Mouse (Mus musculus) left cerebral cortex, adult 6 months (tissue): ENCODE measurements around the gene Syce2. TPM values are rescaled to one million over a fixed set of nuclear protein-coding genes. Genes with fewer than 3 reads are reported as not detected.

Experiments
- long read RNA-seq, 2 experiments: library from polyadenylated mRNA; unstranded; transcript quantifications; one replicate each; pipeline ENCODE4 v2.0.0; 2019 to 2020
- polyA plus RNA-seq: library from polyadenylated mRNA; unstranded; fragments of <200 nt; fragmentation: Nextera tagmentation; gene quantifications from 2 replicates; pipeline ENCODE4 v1.2.3, GENCODE M21; 2021

Gene Syce2
- 7.5 and 8.4 TPM in 2 replicates for polyA plus RNA-seq
- long read RNA-seq, experiment 1, partial matches to known transcripts: 1 of 4 reads
- long read RNA-seq, experiment 1, other reads (novel, unspliced or antisense): 0 of 4 reads
- long read RNA-seq, experiment 2, transcript Syce2-202 (5 exons, 1,686 nt): major isoform, 5 of 5 reads
- long read RNA-seq, experiment 2, partial matches to known transcripts: 0 of 5 reads
- long read RNA-seq, experiment 2, other reads (novel, unspliced or antisense): 0 of 5 reads

DNA sequence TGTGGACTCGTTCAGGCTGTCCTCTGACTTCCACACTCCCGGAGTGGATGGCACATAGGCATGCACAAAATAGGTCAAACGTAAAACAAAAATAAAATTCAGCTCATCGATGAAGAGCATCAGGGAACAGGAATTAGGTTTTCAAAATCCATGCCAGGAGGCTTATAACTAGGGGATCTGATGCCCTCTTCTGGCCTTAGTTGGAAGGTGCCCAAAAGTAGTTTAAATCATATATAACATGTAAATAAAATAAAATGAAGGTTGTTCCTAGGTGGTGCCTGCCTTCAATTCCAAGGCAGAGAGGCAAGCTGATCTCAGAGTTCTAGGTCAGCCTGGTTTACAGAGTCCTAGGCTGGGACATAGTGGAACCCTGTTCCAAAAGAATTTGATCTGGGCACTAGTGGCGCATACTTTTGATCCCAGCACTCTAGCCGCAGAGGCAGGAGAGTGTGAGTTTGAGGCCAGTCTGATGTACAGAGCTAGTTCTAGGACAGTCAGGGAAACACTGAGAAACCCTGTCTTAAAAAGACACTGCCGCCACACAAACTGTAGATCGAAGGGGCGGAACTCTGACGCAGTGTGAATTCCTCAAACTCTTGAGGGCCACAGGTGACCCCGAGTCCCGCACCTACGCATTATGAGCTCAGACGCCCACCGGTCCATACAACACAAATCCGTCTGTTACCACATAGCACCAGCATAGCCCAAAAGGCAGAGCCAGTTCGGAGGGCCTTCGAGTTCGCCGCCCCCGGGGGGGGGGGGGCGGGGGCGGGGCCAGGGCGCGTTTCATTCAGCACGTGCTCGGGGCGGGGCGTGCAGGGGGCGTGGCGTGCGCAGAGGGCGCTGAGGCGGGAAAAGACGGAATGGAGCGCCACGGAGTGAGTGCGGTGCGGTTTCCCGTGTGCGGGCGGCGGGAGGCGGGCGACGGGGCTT lies at the start of gene Syce2:
Syce2 (plus strand) TSS at position 736 of the 933 bp plus-strand sequence.

DNA sequence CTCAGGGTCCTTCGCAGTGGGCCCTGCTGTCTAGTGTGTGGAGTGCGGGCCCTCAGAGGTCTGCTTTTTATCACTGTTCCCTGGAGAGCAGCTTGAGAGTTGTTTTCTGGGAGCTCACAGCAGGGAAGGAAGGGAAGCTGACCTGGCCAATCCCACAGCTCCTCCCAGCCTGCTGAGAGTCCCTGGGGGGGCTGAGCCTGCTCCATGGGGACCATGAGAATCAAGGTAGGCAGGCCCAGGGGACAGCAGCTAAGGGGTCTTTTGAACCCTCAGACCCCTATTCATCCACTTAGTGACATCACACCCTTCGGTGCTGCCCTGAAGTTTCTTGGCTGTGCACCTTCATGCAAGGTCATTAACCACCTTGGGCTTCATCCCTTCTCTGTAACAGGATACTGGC lies 49.2 kb upstream of the Syce2 start, which contains the start of gene Dand5:
Dand5 (minus strand) TSS at position 101 of the 400 bp plus-strand sequence.

DNA sequence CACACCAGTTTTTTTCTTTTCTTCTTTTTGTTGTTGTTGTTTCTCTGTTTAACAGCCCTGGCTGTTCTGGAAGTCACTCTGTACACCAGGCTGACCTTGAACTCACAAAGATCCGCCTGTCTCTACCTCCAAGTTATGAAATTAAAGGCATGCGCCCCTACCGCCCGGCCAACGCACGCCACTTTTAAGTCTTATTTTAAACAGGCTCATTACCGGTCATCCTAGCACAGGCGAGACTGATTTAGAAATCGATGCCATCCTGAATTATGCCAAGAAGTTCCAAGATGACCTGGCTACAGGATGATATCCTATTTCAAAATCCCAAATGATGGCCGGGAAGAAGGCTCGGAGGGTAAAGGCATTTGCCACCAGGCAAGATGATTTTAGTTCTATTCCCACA lies 40.4 kb upstream of the Syce2 start, which contains the start of gene Gadd45gip1:
Gadd45gip1 (plus strand) TSS at position 33 of the 400 bp plus-strand sequence.

DNA sequence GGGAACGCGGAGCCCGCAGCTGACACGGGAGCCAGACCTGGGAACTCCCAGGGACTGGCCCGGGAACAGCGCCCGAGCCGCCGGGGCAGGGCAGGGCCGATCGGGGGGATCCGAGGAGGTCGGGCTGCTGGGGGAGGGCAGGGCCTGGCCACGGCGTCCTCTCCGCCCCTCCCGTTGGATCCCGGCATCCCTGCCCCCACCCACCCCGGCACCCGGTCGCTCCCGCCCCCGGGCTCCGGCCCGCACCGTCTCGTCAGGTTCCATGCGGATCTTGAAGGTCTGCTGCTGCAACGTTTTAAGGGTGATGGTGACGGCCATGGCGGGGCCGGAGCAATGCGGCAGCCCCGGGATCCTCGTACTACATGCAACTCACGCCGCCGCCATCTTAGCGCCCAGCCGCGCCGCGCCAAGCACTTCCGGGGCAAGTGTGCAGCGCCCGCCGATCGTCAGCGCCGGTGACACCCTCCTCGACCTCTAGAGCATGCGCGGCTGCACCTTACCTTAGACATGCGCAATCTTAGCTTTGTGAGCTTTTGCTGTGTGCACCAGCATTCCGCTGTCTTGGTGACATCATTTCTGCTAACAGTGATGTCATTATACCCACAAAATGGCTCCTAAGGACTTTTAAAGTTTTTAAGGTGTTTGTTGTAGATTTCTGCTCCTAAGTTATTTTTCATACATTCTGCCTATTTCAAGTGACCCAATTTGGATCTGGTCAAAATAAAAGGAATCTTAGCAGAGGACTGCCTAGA lies 31.5 kb upstream of the Syce2 start, which contains the start of gene Rad23a:
Rad23a (minus strand) TSS at position 418 of the 752 bp plus-strand sequence.

DNA sequence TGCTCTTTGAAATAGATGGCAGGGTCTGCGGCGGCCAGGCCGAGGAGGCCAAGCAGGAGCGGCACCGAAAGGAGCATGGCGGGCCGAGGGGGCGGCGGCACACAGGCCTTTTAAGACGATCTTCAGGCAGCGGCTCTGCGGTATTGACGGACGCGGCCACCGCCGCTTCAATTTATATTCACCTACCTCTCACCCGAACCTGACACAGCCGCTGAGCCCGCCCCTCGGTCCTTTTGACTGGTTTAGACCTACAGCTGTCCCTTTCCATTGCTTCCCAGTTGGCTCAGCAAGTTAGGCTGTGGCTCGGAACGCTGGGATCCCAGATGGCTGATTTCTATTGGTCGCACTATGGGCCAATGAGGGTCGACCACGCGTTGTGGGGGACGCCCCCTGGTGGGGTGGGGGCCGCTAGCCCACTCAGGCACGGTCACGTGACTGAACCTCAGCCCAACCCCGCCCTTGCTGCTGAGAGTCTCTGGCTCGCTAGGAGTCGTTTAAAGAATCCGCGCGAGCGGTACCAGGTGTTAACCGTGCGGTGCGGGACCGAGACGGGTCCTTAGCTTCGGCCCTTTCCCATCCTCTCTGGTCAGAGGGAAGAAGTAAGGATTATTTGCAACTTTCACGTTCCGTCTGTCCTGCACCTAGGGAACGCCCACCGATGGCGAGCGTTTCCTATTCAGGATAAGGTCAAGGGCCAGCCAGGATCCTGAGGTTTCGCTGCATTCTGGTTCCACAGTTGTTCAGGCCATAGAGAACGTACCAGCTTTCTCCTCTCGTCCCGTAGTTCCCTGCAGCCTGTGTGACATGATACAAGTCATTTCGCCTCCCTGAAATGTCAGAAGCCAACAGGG lies 25.0 kb upstream of the Syce2 start, which contains the start of gene Calr:
Calr (minus strand) TSS at position 213 of the 851 bp plus-strand sequence.

DNA sequence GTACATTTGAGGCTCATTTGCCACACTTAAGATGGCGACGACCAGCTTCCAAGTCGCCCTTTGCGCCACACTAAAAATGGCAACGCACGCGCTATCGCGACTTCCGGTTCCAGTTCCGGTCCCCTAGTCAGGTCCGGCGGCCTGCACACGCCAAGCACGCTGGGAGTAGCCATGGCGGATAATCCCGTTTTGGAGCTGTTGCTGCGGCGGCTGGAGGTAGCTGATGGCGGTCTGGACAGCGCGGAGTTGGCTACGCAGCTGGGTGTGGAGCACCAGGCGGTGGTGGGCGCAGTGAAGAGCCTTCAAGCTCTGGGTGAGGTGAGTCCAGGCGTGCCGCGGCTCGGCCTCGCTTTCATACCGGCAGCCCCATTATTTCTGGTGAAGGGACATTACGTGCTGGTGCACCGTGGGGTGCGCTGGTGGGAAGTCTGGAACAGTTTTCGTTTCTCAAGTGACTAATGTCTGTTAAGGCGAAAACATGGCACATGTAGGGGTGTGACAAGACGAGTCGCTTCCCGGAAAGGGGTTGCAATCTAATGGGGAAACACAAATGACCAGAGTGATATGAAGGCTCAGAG lies 15.0 kb upstream of the Syce2 start, which contains the start of gene Farsa:
Farsa (plus strand) TSS at position 126 of the 578 bp plus-strand sequence.

DNA sequence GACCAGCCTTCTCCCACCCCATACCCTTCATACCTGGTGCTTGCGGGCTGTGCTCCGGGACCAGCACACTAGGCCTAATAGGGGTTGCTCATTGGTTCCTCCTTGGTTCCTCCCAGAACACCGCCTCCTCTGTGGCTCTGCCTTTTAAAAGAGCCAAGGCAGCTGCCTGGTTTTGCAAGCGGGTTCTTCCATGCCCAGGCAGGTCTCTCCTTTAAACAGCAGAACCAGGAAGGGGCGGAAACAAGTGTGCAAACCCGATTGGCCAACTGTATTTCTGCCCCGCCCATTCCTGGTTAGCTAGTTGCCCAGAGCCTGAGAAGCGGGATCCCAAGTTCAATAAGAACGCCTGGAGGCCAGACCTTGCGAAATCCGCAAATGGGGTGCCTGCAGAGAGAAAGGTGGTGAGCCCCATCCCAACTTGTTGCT lies 21.8 kb downstream of the Syce2 start, which contains the start of gene Gcdh:
Gcdh (minus strand) TSS at position 213 of the 426 bp plus-strand sequence.

DNA sequence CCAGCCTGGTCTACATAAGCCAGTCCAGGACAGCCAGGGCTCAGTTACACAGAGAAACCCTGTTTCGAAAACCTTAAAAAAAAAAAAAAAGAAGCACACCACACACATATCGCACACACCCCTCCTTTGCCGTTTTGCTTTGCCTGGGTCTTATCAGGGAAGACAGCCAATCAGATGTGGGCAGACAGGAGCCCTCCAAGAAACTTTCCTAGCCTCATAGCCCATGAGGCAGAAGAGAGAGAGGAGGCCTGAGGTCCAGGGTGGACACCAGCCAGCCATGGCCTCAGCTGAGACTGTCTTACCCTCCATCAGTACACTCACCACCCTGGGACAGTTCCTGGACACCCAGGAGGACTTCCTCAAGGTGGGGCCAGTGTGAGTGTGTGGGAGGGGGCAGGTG lies 29.8 kb downstream of the Syce2 start, which contains the start of gene Klf1:
Klf1 (plus strand) TSS at position 177 of the 400 bp plus-strand sequence.

DNA sequence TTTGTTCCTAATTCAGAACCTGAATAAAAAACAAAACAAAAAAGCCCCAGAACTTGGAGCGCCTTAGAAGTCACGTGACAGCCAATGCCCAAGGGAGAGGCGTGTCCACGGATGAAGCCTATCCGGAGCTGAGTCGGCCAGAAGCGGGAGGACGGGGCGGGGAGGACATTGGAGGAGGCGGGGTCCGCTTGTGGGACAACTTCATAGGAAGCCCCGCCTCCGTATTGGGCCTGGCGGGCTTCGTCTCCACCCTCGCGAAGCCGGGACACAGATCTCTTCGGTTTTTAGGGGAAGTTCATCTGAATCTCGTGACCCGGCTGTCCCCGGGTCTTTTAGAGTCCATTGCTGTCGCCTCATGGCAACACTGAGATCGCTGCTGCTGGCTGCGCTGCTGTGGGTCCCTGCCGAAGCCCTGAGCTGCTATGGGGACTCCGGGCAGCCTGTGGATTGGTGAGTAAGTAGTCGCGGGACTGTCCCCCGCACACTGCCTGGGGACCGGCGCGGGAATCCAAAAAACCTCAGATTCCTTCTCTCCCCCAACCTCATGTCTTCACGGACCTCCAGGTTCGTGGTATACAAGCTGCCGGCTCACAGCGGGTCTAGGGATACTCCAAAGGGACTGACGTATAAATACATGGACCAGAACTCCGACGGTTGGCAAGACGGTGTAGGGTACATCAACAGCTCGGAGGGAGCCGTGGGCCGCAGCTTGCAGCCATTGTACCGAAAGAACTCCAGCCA lies 36.7 kb downstream of the Syce2 start, which contains the start of gene Dnase2a:
Dnase2a (plus strand) TSS at position 140 of the 741 bp plus-strand sequence.

DNA sequence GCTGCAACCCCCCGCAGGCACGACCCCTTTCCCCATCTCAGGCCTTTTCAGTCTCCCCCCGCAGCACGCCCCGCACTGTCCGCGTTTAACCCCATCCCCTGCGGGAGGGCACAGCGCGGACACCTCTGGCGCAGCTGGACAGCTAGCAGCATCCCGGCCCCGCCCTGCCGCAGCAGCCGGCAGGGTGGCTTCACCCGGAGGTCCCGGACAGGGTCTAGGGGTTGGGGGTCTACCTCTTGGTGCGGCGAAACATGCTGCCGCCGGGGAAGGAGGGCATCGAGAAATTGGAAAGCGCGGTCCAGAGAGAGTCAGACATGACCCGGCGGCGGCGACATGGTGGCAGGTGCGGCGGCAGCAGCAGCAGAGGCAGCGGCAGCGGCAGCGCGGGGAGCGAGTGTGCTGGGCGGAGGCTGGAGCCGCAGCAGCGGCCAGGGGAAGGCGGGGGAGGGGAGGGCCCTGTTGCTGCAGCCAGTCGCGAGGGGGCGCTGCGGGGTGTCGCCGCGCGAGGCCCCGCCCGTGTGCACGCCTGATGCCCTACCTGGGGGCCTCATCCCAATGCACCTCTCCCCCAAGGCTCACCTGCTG lies 65.1 kb downstream of the Syce2 start, which contains the start of gene Mast1:
Mast1 (minus strand) TSS at position 398 of the 585 bp plus-strand sequence.

Other genes with a start within 250 kb of the Syce2 start
- 32.9 and 73.2 TPM in 2 replicates for gene Ier2, start 209.3 kb upstream of the Syce2 start, polyA plus RNA-seq
- gene Trmt1, start 185.8 kb upstream of the Syce2 start, polyA plus RNA-seq: 67.7 and 73.9 TPM in 2 replicates
- 5.9 and 11.7 TPM in 2 replicates for gene Nacc1, start 184.2 kb upstream of the Syce2 start, polyA plus RNA-seq
- 2.2 and 2.4 TPM in 2 replicates for gene Lyl1, start 170.7 kb upstream of the Syce2 start, polyA plus RNA-seq
- 0.23 TPM in 1 of 2 replicates, not detected in the other for gene G430095P16Rik, start 149.1 kb upstream of the Syce2 start, polyA plus RNA-seq
- gene Nfix, start 71.8 kb upstream of the Syce2 start, polyA plus RNA-seq: 137 and 163 TPM in 2 replicates
- gene Dand5, start 49.3 kb upstream of the Syce2 start, polyA plus RNA-seq: 19.8 and 22.2 TPM in 2 replicates
- gene Gadd45gip1, start 40.6 kb upstream of the Syce2 start, polyA plus RNA-seq: 46.3 and 55.1 TPM in 2 replicates
- gene Rad23a, start 31.4 kb upstream of the Syce2 start, polyA plus RNA-seq: 149 and 190 TPM in 2 replicates
- 138 and 151 TPM in 2 replicates for gene Calr, start 25.2 kb upstream of the Syce2 start, polyA plus RNA-seq
- gene Farsa, start 15.1 kb upstream of the Syce2 start, polyA plus RNA-seq: 20.6 and 22.2 TPM in 2 replicates
- gene Gcdh, start 21.8 kb downstream of the Syce2 start, polyA plus RNA-seq: 19.7 and 26.0 TPM in 2 replicates
- 0.12 and 0.31 TPM in 2 replicates for gene Klf1, start 29.8 kb downstream of the Syce2 start, polyA plus RNA-seq
- 4.7 and 4.8 TPM in 2 replicates for gene Dnase2a, start 36.4 kb downstream of the Syce2 start, polyA plus RNA-seq
- 9.3 and 21.9 TPM in 2 replicates for gene Mast1, start 65.2 kb downstream of the Syce2 start, polyA plus RNA-seq
- 0.22 and 0.26 TPM in 2 replicates for gene Rtbdn, start 74.9 kb downstream of the Syce2 start, polyA plus RNA-seq
- not detected in 2 replicates for gene Gm49661, start 97.3 kb downstream of the Syce2 start, polyA plus RNA-seq
- 606 and 755 TPM in 2 replicates for gene Prdx2, start 97.5 kb downstream of the Syce2 start, polyA plus RNA-seq
- gene Rnaseh2a, start 97.7 kb downstream of the Syce2 start, polyA plus RNA-seq: 49.5 and 54.5 TPM in 2 replicates
- 127 and 330 TPM in 2 replicates for gene Junb, start 106.6 kb downstream of the Syce2 start, polyA plus RNA-seq
- 4.2 and 6.7 TPM in 2 replicates for gene Hook2, start 118.5 kb downstream of the Syce2 start, polyA plus RNA-seq
- not detected in 2 replicates for gene Best2, start 142.4 kb downstream of the Syce2 start, polyA plus RNA-seq
- 30.3 and 93.5 TPM in 2 replicates for gene Asna1, start 153.2 kb downstream of the Syce2 start, polyA plus RNA-seq
- 31.7 and 158 TPM in 2 replicates for gene Trir, start 154.7 kb downstream of the Syce2 start, polyA plus RNA-seq
- 25.2 and 34.4 TPM in 2 replicates for gene Tnpo2, start 164.8 kb downstream of the Syce2 start, polyA plus RNA-seq
- gene Fbxw9, start 187.9 kb downstream of the Syce2 start, polyA plus RNA-seq: 12.5 and 21.0 TPM in 2 replicates
- not detected in 2 replicates for gene Gm5741, start 195.9 kb downstream of the Syce2 start, polyA plus RNA-seq
- gene Dhps, start 199.6 kb downstream of the Syce2 start, polyA plus RNA-seq: 72.9 and 74.5 TPM in 2 replicates
- 114 and 122 TPM in 2 replicates for gene Wdr83os, start 208.6 kb downstream of the Syce2 start, polyA plus RNA-seq
- gene Wdr83, start 209.2 kb downstream of the Syce2 start, polyA plus RNA-seq: 30.0 and 38.6 TPM in 2 replicates
- gene Man2b1, start 211.2 kb downstream of the Syce2 start, polyA plus RNA-seq: 13.9 and 19.1 TPM in 2 replicates